Mouse (Mus musculus) hindbrain, embryonic 10.5 days (tissue): ENCODE data around the gene Gm17334. TPM values are rescaled to one million over a fixed set of nuclear protein-coding genes. Genes with fewer than 3 reads are reported as not detected.

ENCODE experiments used
- DNase-seq: peaks from one replicate; pipeline ENCODE4 v3.0.0-alpha.2; 2017; ENCODE audit warnings: low spot score
- H3K27ac ChIP-seq: fragments of 300-500 bp; sonication (generic); 2 replicates; pipeline ENCODE4 v1.5.1; 2016; ENCODE audit warnings: mild to moderate bottlenecking, moderate library complexity
- H3K27me3 ChIP-seq: fragments of 300-500 bp; sonication (generic); 2 replicates; pipeline ENCODE4 v1.6.1; 2016; ENCODE audit warnings: mild to moderate bottlenecking; ENCODE audit not compliant: poor library complexity, insufficient read depth, severe bottlenecking
- H3K36me3 ChIP-seq: fragments of 300-500 bp; sonication (generic); 2 replicates; pipeline ENCODE4 v1.6.1; 2016; ENCODE audit warnings: mild to moderate bottlenecking, moderate library complexity
- H3K4me1 ChIP-seq: fragments of 300-500 bp; sonication (generic); replicated peaks from 2 replicates; pipeline ENCODE4 v1.6.1; 2016; ENCODE audit warnings: mild to moderate bottlenecking
- H3K4me3 ChIP-seq: fragments of 300-500 bp; sonication (generic); 2 replicates; pipeline ENCODE4 v1.5.1; 2016; ENCODE audit warnings: mild to moderate bottlenecking, moderate library complexity
- H3K9me3 ChIP-seq: fragments of 300-500 bp; sonication (generic); 2 replicates; pipeline ENCODE4 v1.6.1; 2016; ENCODE audit warnings: mild to moderate bottlenecking, moderate library complexity
- WGBS: fragments of 180-500 bp; shearing (Covaris S2); methylation state at CpG from one replicate; pipeline ENCODE4 v1.1.7; 2016; 5-methylcytosine and 5-hydroxymethylcytosine counted together
- polyA plus RNA-seq: library from polyadenylated mRNA; unstranded; fragments of >200 nt; fragmentation: Nextera tagmentation; extraction: Ambion mirVana; gene quantifications from 2 replicates; pipeline ENCODE4 v1.2.1, GENCODE M21; 2016

Gm17334 gene
- polyA plus RNA-seq, 1 experiment from 2014 or later, result not detected

DNA sequence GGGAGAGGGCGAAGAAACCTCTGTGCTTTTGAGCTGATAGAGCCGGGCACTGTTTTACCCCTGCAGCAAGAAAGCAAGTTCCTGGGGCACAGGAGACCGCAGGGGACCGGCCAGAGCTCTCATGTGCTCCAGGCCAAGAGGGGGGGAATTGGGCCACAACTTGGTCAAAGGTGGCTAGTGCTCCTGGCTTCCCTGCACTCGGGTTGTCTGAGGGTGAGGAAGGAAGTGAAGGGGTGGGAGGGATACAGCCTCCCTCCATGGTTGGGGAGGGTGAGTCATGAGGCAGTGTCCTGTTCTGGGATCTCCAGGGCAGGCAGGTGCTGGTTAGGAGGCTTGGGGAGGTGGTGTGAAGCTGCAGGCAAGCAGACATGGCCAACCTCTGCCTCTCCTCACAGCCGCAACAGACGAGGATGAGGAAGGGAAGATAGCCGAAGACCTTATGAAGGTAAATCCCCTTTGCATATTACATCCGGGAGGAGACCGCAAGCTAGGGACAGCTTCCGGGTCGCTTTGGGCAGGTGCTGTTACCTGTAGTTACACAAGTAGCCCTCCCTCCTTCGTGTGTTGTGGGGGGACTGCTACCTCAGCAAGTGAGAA, 1.8 kb upstream of the Gm17334 start:
- peaks cover 9% of the 10 kb centered on the region for H3K4me1 ChIP-seq
- no peak overlapping the region for H3K27ac ChIP-seq
- H3K27me3 ChIP-seq, result peaks cover 34% of the 10 kb centered on the region
- H3K36me3 ChIP-seq, result peaks cover 9% of the 10 kb centered on the region
- H3K9me3 ChIP-seq, result no peaks in the 10 kb centered on the region
- H3K4me3 ChIP-seq, result no peak overlapping the region
- 86% methylated on average over 13 of the region's 13 CpGs for WGBS
- no peak for DNase-seq

GRCm38 (mm10) chr11:53773641-53774360, 814 bp upstream of the Gm17334 start:
- WGBS, result 89% methylated on average over 16 of the region's 16 CpGs
- Histone ChIP-seq H3K27me3 (peaks cover 43% of the 10 kb centered on the region), H3K36me3 (peaks cover 9% of the 10 kb centered on the region)

DNA sequence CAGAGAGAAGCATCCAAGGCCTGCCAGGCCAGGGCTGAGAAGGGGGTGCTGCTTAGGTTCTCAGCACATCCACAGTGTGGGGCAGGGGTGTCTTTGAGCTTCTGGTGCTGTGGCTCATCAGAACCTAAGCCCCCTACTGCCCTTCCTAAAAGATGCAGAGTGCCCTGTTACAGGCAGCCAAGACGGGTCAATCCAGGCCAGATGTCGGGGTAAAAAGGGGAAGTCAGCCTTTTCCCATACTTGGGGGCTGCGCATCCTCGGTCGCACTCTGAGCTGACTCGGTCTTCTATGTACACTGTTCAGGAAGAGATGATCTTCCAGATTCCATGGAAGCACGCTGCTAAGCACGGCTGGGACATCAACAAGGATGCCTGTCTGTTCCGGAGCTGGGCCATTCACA, 451 bp downstream of the Gm17334 start:
- Histone ChIP-seq H3K4me3 (no peak overlapping the region), H3K27ac (no peak overlapping the region), H3K27me3 (peaks cover 52% of the 10 kb centered on the region), H3K9me3 (no peaks in the 10 kb centered on the region), H3K36me3 (peaks cover 9% of the 10 kb centered on the region), H3K4me1 (peaks cover 14% of the 10 kb centered on the region)
- WGBS, result 77% methylated on average over 9 of the region's 9 CpGs
- no peak for DNase-seq

More at GRCm38 (mm10) chr11:53773641-53774360, 814 bp upstream of the Gm17334 start:
- Histone ChIP-seq H3K9me3 (no peaks in the 10 kb centered on the region), H3K4me3 (no peak overlapping the region), H3K27ac (no peak overlapping the region), H3K4me1 (peaks cover 14% of the 10 kb centered on the region)
- no peak for DNase-seq

GRCm38 (mm10) chr11:53771001-53771744, 1.8 kb downstream of the Gm17334 start:
- Histone ChIP-seq H3K9me3 (no peaks in the 10 kb centered on the region), H3K27me3 (peaks cover 63% of the 10 kb centered on the region), H3K4me3 (peak overlapping the region; percentile 75; the same call in 1 of the 2 replicates), H3K36me3 (peaks cover 4% of the 10 kb centered on the region; the same call in 1 of the 2 replicates), H3K4me1 (peaks cover 14% of the 10 kb centered on the region), H3K27ac (no peak overlapping the region)
- no peak for DNase-seq
- WGBS, result 84% methylated on average over 11 of the region's 11 CpGs

DNA sequence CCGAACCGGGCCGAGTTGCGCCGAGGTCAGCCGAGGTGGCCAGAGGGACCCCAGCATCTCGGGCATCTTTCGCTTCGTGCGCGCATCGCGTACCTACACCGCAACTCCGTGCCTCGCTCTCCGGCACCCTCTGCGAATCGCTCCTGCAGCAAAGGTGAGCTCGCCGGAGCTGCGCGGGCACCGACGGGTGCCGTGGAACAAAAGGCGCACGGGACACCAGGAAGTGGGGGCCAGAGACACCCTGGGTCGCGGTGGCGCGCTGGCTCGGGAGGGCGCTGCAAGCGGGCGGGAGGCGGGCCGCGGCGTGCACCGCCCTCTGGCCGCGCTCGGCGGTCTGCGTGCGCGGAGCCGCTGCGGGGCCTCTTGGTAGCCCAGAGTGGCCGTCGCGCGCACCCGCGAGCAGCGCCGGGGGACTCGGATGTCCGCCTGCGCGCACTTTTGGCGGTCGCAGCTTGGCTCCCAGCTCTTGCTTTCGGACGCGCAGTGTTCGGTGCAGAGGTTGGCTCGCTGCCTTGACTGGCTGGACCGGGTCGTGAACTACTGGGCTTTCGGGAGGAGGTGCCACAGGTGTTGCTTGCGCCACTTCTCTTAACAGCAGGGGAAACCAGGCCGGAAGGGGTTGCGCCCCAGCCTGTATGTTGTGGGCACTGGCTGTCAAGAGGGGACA, 2.7 kb downstream of the Gm17334 start:
- Histone ChIP-seq H3K9me3 (no peaks in the 10 kb centered on the region), H3K36me3 (no peaks in the 10 kb centered on the region), H3K27ac (peak overlapping the region; percentile 82), H3K27me3 (peaks cover 71% of the 10 kb centered on the region), H3K4me3 (peak overlapping the region; percentile 75), H3K4me1 (peaks cover 14% of the 10 kb centered on the region)
- under 1% methylated on average over 75 of the region's 75 CpGs for WGBS
- DNase-seq, result peak; percentile 69

DNA sequence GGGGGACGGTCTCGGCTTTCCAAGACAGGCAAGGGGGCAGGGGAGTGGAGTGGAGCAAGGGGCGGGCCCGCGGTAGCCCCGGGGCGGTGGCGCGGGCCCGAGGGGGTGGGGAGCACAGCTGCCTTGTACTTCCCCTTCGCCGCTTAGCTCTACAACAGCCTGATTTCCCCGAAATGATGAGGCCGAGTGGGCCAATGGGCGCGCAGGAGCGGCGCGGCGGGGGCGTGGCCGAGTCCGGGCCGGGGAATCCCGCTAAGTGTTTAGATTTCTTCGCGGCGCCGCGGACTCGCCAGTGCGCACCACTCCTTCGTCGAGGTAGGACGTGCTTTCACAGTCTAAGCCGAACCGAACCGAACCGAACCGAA, 3.2 kb downstream of the Gm17334 start, which contains the start of gene Irf1:
Gene Irf1, plus strand, starts transcription at position 255 of the 365 bp plus-strand sequence.
- peaks cover 76% of the 10 kb centered on the region for H3K27me3 ChIP-seq
- WGBS, result under 1% methylated on average over 40 of the region's 40 CpGs

GRCm38 (mm10) chr11:53769185-53769576, 3.8 kb downstream of the Gm17334 start:
- H3K36me3 ChIP-seq, result no peaks in the 10 kb centered on the region
- 57% methylated on average over 12 of the region's 12 CpGs for WGBS
- H3K4me3 ChIP-seq, result peak overlapping the region; percentile 75
- no peak overlapping the region for H3K27ac ChIP-seq
- no peaks in the 10 kb centered on the region for H3K9me3 ChIP-seq
- peaks cover 80% of the 10 kb centered on the region for H3K27me3 ChIP-seq
- DNase-seq, result no peak
- peaks cover 23% of the 10 kb centered on the region for H3K4me1 ChIP-seq

More for the DNA sequence above, 3.2 kb downstream of the Gm17334 start, which contains the start of gene Irf1:
- peak; percentile 87 for DNase-seq
- H3K27ac ChIP-seq, result peak within 1 kb of the TSS; percentile 82
- peak within 1 kb of the TSS; percentile 75 for H3K4me3 ChIP-seq
- no peaks in the 10 kb centered on the region for H3K9me3 ChIP-seq
- H3K4me1 ChIP-seq, result peaks cover 17% of the 10 kb centered on the region
- no peaks in the 10 kb centered on the region for H3K36me3 ChIP-seq

GRCm38 (mm10) chr11:53768422-53769184, 4.4 kb downstream of the Gm17334 start:
- 77% methylated on average over 13 of the region's 13 CpGs for WGBS
- peaks cover 80% of the 10 kb centered on the region for H3K27me3 ChIP-seq

DNA sequence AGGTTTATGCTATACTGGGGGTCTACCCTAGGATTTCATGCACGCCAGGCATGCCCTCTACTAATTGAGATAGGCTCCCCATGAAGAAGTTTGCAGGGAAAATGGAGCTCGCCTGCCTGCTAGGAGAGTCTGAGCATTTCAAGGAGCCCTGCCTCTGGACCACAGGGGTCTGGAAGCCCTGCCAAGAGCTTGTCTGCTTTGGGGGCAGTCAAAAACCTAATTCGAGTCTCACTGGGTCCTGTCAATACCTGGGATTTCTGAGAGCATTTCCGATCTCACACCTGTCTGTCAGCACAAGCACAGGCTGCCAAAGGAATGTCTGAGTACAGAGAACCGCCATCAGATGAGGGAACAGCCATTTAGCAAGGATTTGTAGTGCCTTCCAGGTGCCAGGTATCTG, 8.4 kb downstream of the Gm17334 start:
- 35% methylated on average over 5 of the region's 5 CpGs for WGBS
- peaks cover 93% of the 10 kb centered on the region for H3K27me3 ChIP-seq

More at GRCm38 (mm10) chr11:53768422-53769184, 4.4 kb downstream of the Gm17334 start:
- no peaks in the 10 kb centered on the region for H3K9me3 ChIP-seq
- H3K36me3 ChIP-seq, result no peaks in the 10 kb centered on the region
- DNase-seq, result no peak
- no peak overlapping the region for H3K27ac ChIP-seq
- 0 out of 2 replicates have a peak overlapping the region, but pooled peaks have one; percentile 75 for H3K4me3 ChIP-seq
- peaks cover 29% of the 10 kb centered on the region for H3K4me1 ChIP-seq

DNA sequence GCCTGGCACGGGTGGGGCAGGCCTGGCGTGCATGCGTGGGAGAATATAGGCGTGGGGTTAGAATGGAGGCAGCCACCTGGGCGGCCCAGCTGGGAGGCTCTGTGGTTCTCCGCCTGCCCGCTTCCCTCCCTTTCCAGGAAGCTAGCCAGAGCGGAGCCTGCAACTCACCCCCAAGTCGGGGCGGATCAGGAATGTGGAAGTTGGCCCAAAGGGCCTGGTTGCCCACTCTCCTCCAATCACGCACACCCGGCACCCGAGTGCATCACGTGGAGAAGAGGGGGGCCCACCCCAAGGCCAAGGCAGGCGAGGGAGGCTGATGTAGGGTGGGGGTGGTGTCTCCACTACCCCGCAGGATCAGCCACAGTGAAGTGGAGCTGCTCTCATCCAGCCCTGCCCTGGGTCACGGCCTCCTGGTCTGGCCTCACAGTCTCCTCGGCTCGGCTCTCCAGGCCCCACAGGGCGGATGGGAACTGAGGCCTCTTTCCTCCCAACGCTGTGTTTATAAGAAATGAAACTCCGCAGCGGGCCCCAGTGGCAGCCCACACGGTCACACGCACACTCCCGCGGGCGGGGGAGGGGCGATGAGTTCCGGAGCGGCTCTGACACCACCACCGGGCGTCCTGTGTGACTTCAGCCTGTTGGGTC, 9.4 kb downstream of the Gm17334 start:
- DNase-seq, result peak; percentile 69
- 3% methylated on average over 33 of the region's 33 CpGs for WGBS
- Histone ChIP-seq H3K4me1 (peaks cover 48% of the 10 kb centered on the region), H3K36me3 (no peaks in the 10 kb centered on the region), H3K27ac (peak overlapping the region; percentile 84), H3K4me3 (peak overlapping the region; percentile 52), H3K9me3 (no peaks in the 10 kb centered on the region), H3K27me3 (peaks cover 92% of the 10 kb centered on the region)

More for the DNA sequence above, 8.4 kb downstream of the Gm17334 start:
- peaks cover 42% of the 10 kb centered on the region for H3K4me1 ChIP-seq
- no peak overlapping the region for H3K27ac ChIP-seq
- DNase-seq, result no peak
- no peak overlapping the region for H3K4me3 ChIP-seq
- no peaks in the 10 kb centered on the region for H3K9me3 ChIP-seq
- H3K36me3 ChIP-seq, result no peaks in the 10 kb centered on the region

GRCm38 (mm10) chr11:53762827-53763495, 10.0 kb downstream of the Gm17334 start:
- peak overlapping the region; percentile 84; the same call in 1 of the 2 replicates for H3K27ac ChIP-seq
- no peaks in the 10 kb centered on the region for H3K9me3 ChIP-seq
- peaks cover 48% of the 10 kb centered on the region for H3K4me1 ChIP-seq
- no peaks in the 10 kb centered on the region for H3K36me3 ChIP-seq
- H3K4me3 ChIP-seq, result peak overlapping the region; percentile 52
- DNase-seq, result peak; percentile 36
- 9% methylated on average over 23 of the region's 23 CpGs for WGBS
- H3K27me3 ChIP-seq, result peaks cover 92% of the 10 kb centered on the region
